In genomic region chr9:115206219-115206618, GRCm38 (mm10) we compare ENCODE assay signal across 10 mouse cellular contexts.
DNase-seq lines count a peak whose midpoint lies in the region.
"Had no signal": no experiment of that assay in that cellular context is flagged by ENCODE, and none has a peak within 500 bp of the region (broad histone marks: within the 10 kb centered on the region; RNA-seq: fewer than 3 reads in every experiment).

No protein-coding gene starts in this region.

- peak; percentile 49 to 59 for DNase-seq in cerebellum, postnatal 10 days
- DNase-seq in cerebellum, adult 9-10 months = no peak
- peak; percentile 9 for DNase-seq in left cerebral cortex, postnatal 4 days
- DNase-seq in left cerebral cortex, postnatal 10 days (ENCODE audit: extremely low spot score in 1 of 2, low spot score in 2 of 2) = no peak
- peak; percentile 41 to 55 for DNase-seq in right cerebral cortex, postnatal 10 days (ENCODE audit: low spot score in 2 of 2)
- DNase-seq in right cerebral cortex, adult 2 months (ENCODE audit: low spot score in 2 of 2) = no peak
- no peak for DNase-seq in kidney, postnatal 25 days
- DNase-seq in embryo, embryonic 11 days = no peak
- DNase-seq: adrenal gland, postnatal 10 days; kidney, adult 2 months had no signal

- intact Hi-C loops in left cerebral cortex, postnatal 4 days (cut with DNase I) = no loop called here
- intact Hi-C loops in left cerebral cortex, postnatal 10 days (cut with DNase I) = no loop called here

Comparison
In these comparisons a context has a peak if more than half of its experiments do, and no peak if none do; other contexts are left out.
1. DNase-seq: peak in cerebellum, postnatal 10 days (2 of 2), left cerebral cortex, postnatal 4 days (single experiment) and right cerebral cortex, postnatal 10 days (2 of 2); none in cerebellum, adult 9-10 months (single experiment), left cerebral cortex, postnatal 10 days (0 of 2), right cerebral cortex, adult 2 months (0 of 2), kidney, postnatal 25 days (0 of 2) and embryo, embryonic 11 days (single experiment).